Mouse (Mus musculus) large intestine, adult 2 months (tissue): ENCODE measurements around the gene Hand1. TPM values are rescaled to one million over a fixed set of nuclear protein-coding genes. Genes with fewer than 3 reads are reported as not detected.
"Not testable (repeated sequence)": the region's sequence is repeated elsewhere in the genome, so short reads cannot be mapped to it uniquely, and the experiment has no call there.

Experiments used
- DNase-seq: peaks from one replicate; pipeline ENCODE4 v3.0.0-alpha.2; 2012; ENCODE audit warnings: low read depth, low spot score
- WGBS: fragments of 180-500 bp; shearing (Covaris S2); methylation state at CpG from one replicate; pipeline ENCODE4 v1.1.7; 2018; 5-methylcytosine and 5-hydroxymethylcytosine counted together
- polyA plus RNA-seq: library from polyadenylated mRNA; depleted of rRNA; stranded (reverse); fragments of >200 nt; gene quantifications from 2 replicates; pipeline ENCODE4 v1.2.3, GENCODE M21; 2012

The Hand1 gene
- polyA plus RNA-seq, 1 experiment = 10.1 TPM

DNA sequence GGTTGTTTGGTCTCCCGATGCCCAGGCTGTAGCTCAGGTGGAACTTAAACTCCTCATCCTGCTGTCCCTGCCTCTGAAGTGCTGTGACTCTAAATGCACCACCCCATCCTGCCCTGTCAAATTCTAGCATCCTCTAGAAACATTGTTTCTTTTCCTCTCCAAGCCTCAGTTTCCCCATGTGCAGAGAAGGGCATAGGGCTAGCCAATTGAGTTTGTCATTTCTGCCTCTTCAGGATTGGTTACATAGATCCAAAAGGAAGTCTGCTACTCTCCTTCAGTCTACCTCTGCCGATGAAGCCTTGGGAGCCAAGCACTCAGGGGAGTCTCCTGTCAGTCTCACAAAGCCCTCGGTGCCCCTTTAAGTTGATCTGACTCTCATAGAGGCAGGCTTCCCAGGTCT lies 3.3 kb upstream of the Hand1 start:
- no peak for DNase-seq
- WGBS = 52% methylated on average over 3 of the region's 3 CpGs

DNA sequence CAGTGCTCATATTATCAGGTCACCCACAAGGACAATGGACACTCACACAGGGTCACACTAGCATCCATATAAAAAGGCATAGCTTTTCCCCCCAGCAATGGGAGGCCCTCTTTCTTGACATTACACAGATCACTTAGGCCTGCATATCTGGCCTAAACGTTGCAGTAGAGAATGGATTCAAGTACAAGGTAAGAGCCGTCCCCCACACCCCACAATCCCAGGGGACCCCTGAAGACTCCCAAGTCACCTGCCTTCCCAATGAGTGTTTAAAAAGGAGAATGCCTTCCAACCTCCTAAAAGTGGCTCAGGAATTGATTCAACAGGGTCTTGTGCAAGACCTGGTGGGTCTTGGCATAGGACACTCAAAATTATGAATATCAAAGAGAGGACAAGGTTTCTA lies 2.7 kb upstream of the Hand1 start:
- no peak for DNase-seq
- WGBS = 55% methylated on average over 2 of the region's 2 CpGs

DNA sequence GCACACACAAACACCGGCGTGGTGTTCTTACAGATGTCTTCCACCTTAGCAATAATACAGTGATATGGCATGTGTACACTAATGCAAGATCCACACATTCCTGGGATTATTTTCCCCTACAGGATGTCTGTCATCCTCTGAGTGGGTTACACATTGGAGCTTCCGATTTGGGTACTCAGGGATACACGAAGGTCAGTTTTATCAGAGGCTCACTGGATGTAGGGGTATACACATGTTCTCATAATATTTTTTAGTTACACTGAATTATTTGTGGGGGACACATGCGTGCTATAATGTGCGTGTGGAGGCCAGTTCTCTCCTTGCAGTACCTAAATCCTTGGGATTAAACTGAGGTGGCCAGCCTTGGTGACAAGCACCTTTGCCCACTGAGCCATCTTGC lies 1.4 kb upstream of the Hand1 start:
- DNase-seq = no peak
- 49% methylated on average over 6 of the region's 6 CpGs for WGBS

DNA sequence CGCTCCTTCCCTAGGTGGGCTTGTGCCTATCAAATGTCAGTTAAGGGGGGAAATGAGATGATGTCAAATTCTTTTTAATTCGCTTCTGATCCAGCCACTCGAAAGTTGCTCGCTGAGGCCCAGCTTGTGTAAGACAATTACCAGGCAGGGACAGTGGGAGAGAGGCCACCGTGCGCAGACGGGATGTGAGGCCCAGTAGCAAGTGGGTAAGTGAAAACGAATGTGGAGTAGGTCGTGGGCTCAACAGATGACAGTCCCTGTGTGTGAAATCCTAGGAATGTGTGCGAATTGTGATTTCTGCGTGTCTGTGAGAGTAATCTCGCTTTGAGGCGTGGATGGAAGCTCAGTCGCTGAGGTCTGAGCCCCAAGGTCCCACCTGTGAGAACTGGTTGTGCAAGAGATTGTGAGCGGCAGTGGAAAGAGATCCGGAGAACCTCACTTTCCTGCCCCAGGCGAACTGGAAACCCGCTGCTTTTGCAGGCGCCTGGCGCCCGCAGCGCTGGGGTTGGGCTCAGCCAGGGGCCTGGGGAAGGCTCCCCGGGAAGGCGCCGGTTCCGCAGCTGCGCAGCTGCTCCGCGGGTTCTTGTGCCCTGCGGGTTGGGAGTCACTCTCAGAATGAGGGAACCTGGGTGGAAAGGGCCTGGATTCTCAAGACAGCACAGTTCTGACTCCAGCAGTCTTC lies 819 bp upstream of the Hand1 start:
- WGBS = 32% methylated on average over 30 of the region's 30 CpGs
- no peak for DNase-seq

DNA sequence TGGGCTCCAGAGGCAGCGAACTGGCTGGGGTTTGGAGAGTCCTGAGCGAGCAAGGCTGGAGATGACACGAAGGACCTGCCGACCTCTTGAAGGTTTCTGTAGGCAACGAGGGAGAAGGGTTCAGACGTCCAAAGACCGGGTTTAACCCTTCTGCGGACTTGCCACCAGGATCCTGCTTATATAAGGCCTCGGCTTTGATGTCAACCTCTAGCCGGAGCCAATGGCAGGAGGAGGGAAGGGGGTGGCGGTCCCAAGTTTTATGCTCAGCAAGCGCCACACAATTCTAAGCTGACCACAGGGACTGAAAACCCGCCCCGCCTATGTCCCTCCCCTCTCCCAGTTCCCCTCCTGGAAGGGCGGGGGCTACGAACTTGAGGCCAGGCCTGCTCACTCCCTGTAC lies 757 bp downstream of the Hand1 start:
- DNase-seq = no peak
- WGBS = 46% methylated on average over 16 of the region's 16 CpGs

DNA sequence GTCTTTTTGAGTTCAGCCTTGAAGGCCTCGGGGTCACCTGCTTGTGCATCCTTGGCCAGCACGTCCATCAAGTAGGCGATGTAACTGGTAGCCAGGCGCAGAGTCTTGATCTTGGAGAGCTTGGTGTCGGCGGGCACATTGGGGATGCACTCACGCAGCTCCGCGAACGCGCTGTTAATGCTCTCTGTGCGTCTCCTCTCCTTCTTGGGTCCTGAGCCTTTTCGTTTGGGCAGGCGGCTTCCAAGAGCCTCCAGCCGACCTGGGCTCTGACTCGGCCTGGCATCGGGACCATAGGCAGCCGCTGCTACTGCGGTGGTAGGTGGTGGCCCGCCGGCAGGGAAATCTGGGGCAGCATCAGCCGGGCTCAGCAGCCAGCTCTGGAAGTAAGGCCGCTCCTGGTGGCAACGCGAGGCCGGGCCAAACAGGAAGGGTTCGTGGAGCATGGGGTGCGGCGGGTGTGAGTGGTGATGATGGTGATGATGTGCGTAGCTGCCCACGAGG lies 1.3 kb downstream of the Hand1 start:
- WGBS = 33% methylated on average over 31 of the region's 31 CpGs
- DNase-seq = no peak

DNA sequence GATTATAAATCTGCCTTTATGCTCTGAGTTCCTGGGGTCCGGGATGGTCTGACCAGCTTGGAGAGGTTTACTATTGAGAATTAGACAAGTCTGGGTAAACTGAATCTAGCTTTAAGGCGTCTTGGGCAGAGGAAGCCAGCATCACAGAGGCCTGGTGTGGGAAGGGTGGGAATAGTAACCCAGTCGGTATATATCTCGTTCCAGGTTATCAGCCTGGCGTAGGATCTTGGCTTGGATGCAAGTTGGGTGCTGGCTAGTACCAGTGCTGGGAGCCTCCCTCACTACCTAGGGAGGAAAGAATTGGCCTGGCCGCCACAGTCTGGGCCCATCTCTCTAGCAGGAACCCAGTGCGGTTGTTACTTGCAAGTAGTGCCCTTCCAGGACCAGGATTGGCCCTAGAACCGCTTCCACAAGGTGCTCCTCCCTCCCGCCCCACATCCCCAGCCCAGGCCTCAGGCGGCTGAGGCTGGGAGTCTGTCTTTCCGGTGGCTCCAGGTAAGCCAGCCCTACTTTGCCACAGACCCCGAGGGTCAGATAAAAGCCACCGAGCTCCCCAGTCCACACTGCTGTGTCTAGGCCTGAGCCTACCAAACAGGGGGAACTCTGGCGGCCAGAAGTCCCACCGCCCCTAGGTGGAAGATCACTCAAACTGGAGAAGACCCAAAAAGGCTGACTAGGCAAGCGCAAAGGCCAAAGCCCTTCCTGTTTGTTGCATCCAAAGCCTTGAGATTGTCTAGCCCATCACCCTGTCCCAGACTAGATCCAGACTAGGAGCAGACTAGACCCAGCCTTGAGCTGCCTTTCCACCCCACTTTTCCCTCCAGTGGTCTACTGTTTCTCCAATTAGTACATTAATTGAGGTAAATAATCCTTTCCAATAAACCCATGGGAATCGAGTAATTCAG lies 2.5 kb downstream of the Hand1 start:
- DNase-seq = no peak
- 79% methylated on average over 17 of the region's 17 CpGs for WGBS

DNA sequence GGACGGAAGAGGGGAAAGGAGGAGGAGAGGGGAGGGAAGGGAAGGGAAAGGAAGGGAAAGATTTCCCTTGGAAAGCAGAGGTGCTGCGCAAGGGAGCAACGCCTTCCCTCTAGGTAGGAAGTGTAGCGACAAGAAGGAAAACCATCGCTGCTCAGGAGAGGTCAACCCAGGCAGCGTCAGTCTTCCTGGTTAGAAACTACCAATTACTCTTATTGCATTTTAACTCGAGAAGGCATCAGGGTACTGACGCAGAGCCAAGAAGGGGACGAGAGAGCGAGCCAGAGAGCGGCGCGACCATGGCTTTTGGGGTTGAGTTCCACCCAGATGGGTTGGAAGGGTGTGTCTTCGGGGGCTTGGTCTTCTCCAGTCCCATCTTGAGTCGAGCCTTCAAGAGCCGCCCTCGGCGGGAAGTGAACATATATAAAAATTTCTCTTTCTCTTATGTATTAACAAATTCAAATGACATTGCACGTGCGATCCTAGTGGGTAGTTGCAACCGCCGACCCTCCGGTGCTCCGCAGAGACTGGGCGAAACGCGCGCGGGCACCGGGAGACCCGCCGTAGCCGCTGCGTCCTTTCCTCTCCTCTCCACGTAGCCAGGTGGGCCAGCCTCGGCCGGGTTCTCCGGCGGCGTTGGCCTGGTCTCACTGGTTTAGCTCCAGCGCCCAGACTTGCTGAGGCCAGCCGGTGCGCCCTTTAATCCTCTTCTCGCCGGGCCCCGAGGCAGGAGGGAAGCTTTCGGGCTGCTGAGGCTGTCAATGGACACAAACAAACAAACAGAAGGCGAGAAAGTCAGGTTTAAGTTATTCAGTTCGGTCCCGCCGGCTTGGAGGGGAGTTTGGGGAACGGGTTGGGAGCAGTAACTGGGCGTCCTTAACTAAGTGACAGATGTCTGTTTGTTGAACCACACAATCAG lies 3.4 kb downstream of the Hand1 start:
- no peak for DNase-seq
- WGBS = 25% methylated on average over 53 of the region's 53 CpGs

DNA sequence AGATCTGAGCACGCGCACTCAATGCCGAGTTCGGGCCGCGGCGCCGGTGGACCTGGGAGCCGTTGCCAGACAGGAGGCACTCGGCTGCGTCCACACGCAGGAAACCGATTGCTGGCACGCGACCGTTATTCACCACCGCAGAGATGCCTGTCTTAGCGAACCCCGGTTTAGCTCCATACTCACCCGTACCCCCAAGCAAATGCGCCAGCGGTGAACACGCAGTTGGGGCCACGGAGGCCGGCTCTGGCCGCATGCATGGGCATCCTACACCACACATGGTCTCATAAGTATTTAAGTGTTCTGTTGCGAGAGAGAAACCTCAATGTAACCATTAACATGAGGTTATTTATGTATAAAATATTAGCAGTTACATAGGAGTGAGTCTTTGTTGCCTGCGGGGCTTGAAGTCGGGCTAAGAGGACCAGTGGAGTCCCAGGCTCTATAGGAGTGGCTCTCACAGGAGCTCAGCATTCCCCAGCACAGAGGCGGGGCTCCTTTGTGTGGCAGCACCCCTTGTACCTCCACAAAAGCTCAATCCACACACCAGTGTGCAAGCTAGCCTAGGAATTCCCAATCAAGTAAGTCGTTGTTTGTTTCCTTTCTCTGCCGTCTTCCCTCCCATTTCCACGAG lies 4.6 kb downstream of the Hand1 start:
- no peak for DNase-seq
- WGBS = 8% methylated on average over 33 of the region's 33 CpGs

DNA sequence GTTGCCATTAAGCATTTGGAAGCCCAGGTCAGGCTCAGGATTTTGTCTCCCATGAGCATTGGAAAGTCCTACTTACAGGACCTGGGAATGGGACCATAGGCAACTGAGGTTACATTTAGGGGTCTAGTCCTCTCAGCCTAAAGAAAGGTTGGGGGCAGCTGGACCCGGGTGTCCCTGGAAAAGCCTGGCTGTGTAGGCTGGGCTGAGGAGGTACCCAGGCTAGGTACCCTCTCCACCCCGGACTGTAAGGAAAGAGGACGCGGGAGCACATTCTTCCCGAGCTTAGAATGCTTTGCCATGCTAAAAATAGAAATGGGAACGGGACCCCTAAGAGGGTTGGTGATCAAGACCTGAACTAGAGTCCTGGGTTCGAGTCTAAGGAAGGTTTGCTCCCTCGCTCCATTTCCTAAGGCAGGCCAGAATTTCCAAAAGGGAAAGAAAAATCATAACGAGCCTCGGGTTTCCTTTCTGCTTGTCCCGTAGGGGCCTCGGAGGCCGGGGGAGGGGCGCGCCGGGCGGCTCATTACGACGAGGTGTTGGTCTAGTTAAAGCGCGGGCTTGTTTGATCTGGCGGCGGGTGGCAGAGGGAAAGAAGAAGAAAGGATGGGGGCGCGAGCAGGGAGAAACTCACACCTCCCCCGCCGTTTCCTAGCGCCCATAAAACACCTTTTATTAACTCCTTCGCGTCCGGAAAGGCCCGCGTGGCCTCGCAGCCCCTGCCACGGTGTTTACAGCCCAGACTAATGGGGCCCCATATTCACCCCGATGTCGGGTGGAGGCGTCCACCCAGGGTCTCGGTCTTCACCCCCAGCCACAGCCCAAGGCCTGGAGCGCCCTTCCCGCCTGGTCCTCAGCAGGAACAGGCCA lies 5.3 kb downstream of the Hand1 start:
- DNase-seq = no peak
- 8% methylated on average over 41 of the region's 41 CpGs for WGBS

DNA sequence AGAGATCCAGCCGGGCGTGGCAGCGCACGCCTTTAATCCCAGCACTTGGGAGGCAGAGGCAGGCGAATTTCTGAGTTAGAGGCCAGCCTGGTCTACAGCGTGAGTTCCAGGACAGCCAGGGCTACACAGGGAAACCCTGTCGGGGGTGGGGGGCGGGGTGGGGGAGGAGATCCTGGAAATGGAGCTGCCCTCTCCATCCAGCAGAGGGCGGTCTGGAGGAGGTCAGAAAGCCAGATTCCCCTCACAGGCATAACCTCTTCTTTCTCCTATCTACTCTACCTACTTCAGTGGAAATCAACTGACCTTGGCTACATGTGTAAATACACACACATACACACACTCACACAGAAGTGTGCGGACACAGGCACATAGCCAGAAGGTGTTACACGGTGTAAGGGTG lies 7.4 kb downstream of the Hand1 start:
- WGBS = 63% methylated on average over 11 of the region's 11 CpGs
- not testable (repeated sequence) for DNase-seq

DNA sequence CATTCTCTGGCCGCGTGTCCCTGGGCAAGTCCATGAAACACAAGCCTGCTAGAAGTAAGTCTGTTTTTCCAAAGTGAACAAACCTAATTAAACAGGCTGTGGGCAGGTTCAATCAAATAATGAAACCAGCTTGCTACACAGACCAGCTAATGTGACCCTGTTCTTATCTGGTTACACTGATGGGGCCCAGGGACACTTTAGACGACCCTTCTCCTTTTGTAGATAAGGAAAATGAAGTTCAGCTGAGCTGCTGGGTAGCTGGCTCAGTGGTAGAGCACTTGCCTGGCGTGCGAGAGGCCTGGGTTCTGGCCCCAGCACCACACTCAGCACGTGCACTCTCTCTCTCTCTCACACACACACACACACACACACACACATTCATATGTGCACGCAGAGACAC lies 8.9 kb downstream of the Hand1 start:
- 76% methylated on average over 7 of the region's 7 CpGs for WGBS
- no peak for DNase-seq

DNA sequence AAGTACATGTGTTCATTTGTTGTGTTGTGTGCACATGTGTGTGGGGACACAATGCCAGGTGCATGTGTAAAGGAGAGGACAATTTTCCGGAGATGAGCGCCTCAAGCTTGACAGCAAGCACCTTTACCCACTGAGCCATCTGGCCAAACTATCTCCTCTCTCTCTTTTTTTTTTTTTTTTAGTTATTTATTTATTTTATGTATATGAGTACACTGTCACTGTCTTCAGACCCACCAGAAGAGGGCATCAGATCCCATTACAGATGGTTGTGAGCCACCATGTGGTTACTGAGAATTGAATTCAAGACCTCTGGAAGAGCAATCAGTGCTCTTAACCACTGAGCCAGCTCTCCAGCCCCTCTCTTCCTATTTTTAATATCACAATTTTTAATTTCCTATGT lies 9.5 kb downstream of the Hand1 start:
- WGBS = 93% methylated on average over 2 of the region's 2 CpGs
- DNase-seq = not testable (repeated sequence)

DNA sequence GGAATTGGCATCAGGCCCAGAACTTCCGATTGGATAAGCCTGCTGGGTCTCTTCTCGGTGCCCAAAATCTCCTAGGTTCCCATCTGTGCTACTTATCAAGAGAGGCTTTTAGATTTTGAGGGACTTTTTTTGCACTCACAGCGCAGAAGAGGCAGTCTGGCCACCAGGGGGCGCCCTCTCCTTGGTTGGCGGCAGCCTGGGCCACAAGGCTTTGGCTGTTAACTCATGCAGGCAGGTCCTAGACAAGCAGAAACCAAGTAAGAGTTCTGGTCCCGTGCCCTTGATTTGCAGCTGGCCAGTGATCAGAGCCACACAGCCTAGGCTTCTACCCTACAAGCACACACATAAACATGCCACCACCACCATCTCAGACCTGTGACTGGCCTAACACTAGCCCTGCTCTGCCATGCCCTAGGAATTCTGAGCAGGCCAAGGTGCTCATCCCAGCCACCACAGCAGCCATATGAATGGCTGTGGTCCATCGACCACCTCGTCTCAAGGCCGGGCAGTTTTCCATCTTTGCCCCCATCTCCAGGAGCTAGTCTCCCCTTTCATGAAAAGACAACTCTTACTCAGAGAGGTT lies 12.5 kb downstream of the Hand1 start:
- 26% methylated on average over 9 of the region's 9 CpGs for WGBS
- no peak for DNase-seq

DNA sequence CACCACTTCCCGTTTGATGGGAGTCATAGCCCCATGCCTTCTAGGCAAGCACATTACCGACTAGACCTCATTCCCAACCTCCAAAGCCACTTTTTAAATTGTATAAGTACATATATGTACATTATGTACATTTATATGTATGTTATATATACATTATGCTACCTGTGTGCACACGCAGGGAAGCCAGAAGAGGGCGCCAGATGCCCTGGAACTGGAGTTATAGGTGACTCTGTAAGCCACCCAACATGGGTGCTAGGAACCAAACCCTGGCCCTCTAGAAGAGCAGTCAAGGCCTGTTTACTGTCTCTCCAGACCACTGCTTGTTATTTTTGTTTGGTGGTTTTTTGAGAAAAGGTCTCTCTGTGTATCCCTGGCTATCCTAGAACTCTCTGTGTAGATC lies 14.4 kb downstream of the Hand1 start:
- DNase-seq = no peak
- 90% methylated on average over 4 of the region's 4 CpGs for WGBS

DNA sequence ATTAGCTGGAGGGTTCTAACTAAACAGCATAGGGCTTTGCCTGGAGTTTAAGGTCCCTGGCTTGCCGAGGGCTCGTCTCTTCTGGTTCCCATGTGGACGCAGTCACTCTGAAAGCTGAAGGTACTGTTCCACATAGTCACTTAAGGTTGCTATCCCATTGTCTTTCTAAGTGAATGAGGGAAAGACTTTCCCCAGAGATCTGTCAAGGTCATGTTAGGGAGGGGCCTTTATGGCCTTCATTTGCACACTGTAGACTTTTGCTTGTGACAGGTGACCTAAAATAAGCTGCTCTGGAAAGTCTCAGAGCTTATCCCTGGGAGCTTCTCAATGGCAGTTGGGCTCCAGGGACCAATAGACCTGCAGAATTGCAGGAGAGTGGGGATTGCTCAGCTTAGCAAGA lies 19.0 kb downstream of the Hand1 start:
- 75% methylated on average over 3 of the region's 3 CpGs for WGBS

DNA sequence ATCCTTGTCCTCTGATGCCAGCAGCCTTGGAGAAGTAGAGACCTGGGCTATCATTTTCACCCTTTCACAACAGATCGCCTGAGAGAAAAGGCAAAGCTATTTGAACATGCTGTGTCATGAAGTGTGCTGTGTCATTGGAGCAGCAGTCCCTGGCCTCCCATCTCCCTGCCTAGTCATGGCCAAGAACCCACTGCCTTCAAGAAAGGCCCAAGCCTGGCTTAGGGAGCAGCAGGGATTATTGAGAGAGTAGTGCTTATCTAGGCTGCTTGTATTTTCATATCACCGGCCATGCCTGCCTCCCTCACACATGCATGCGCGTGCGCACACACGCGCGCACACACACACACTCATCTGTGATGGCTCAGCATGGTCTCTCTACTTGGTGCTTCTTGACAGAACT lies 20.4 kb downstream of the Hand1 start:
- 99% methylated on average over 8 of the region's 8 CpGs for WGBS
- DNase-seq = no peak

More for the DNA sequence above, 19.0 kb downstream of the Hand1 start:
- no peak for DNase-seq

DNA sequence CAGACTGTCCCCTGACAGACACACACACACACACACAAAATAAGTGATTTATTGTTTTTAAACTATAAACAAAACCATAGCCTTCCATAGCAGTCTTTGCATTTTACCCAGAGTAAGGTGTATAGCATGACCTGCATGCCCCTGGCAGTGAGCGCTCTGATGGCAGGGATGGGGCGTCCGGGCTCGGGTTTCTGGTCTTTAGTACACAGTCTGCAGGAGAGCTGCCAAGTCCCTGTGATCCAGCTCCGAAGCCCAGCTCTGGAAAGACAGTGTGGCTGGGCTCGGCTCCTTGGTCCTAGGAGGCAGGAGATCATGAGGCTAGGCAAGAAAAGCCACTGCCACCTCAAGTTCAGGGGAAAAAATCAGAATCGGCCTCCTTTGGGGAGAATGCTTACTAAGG lies 21.6 kb downstream of the Hand1 start:
- WGBS = 83% methylated on average over 7 of the region's 7 CpGs
- DNase-seq = no peak
